Mouse (Mus musculus): ENCODE data around the gene Ctnnbl1.

Ctnnbl1 gene

DNA sequence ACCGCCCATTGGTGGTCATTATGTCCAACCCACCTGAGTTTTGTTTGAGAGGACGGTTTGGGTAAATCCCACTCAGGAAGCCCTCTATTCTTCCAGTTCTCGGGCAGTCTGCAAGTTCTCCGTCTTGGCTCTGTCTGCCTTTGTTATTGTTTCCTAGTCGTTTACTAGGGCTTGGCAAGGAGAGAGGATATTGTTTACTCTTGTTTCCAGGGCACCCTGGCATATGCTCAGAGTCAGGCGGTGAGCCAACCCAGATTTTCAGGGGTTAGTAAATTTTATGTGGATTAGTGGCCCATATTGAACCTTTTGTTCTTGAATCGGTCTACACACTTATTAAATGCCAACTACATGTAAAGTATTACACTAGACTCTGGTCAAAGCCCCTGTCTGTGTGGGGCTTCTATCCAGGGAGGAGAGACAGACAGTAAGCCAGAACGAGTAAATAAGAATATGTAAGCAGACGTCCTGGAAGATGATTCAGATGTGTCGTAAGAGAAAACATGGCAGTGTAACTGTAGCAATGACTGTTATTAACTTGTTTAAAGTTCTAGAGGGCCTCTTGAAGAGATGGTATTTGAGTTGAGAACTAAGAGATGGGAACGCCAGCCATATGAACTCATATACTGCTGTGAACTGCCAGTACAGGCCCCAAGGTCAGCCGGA is 13.9 kb downstream of the Ctnnbl1 start:
- DNase-seq (ENCODE audit: low read depth) = no peak

DNA sequence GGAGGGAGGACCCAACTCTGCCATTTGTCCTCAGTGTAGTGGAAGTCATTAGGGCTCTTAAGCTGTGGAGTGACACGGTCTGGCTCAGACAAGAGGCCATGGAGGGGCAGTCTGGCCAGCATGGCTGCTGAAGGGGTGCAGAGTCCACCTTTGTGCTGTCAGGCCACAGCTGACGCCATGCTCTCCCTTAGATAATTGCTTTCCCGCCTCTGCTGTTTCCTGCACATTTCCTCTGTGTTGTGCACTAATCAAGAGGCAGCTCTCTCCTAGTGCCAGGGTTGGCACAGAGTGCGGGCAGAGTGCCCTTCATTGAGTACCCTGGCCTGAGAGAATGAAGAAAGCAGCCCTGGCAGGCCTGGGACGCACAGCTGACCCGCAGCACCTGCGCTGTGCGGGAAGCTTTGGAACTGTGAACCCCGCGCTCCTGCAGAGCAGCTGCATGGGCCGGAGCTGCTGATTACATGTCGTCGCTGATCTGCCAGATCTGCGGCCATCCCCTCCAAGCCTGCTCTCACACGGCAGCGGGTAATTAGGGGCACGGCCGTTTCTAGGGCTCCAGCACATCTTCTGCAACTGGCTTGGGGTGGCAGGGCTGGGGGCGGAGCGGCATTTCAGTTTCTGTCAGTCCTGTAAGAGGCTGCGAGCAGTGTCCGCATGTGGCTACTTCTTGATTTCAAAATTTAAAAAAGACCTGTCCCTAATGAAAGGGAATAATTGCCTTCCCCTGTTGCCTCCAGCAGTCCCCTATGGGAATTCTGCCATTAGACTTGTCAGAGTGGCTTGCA is 14.6 kb downstream of the Ctnnbl1 start:
- no peak for DNase-seq (ENCODE audit: low read depth)

DNA sequence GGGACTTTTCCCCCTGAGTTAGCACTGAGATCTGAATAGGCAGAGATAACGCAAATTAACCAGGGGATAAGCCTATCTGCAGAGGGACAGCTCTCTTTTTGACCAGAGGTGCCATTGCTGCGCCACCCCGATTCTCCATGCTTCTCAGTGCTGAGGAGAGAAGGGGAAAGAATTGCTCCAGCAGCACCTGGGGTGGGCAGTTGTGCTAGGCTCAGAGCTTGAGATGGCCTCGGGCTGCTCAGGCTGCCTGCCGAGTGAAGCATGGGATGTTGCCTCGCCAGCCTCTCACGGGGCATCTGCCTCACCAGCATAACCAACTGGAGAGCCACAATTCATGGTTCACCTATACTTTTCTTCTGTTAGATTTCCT is 15.2 kb downstream of the Ctnnbl1 start:
- DNase-seq (ENCODE audit: low read depth) = no peak

DNA sequence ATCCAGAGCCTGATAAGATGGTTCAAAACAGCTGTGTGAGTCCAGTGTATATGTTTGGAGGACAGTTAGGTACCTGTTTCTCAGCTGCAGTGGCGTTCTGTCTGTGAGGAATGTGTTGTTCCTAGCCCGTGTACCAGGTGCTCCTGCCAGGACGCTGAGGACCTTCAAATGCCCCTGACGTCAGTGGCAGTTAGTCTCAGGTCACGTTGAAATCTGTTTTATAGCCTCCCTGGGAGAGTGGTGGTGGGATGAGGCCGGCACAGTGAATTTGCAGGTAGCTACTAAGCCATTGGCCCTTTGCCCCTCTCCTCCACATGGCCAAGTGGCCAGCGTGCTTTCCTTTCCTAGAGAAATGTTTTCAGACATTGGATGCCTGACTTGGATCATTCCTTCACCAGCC is 18.6 kb downstream of the Ctnnbl1 start:
- DNase-seq (ENCODE audit: low read depth) = no peak

DNA sequence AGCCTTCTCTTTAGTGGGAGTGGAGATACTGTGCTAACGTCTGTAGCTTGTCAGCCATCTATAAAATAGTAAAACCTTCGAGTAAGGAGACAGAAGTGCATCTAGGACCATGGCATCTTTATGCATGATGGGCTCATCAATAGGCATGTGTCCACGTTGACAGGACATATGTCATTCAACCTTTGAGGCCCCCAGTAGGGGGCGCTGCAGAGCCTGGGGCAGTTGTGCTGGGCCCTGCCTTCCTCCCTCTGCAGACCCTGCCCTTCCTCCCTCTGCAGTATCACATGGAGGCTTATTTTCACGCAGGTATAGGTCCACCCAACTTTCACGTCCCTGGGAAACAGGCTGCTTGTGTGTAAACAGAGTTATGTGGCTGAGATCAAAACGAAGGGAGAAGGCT is 19.0 kb downstream of the Ctnnbl1 start:
- DNase-seq (ENCODE audit: low read depth) = peak; percentile 20

DNA sequence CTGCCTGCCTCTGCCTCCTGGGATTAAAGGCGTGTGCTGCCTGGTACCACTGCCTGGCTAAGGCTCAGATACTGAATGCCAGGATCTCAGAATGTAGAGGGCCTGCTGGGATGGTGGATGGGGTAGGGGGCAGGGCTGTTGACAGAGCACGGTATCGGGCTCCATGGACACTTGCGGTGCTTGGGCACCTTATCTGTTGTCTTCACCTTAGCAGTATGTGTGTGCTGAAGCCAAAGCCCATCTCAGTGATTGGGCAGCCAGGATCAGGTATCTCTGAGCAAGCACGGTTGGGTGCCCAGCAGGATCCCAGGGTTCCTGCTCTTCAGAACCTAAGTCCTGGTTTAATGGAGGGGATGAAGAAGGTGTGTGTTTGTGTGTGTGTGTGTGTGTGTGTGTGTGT is 21.2 kb downstream of the Ctnnbl1 start:
- no peak for DNase-seq (ENCODE audit: low read depth)

DNA sequence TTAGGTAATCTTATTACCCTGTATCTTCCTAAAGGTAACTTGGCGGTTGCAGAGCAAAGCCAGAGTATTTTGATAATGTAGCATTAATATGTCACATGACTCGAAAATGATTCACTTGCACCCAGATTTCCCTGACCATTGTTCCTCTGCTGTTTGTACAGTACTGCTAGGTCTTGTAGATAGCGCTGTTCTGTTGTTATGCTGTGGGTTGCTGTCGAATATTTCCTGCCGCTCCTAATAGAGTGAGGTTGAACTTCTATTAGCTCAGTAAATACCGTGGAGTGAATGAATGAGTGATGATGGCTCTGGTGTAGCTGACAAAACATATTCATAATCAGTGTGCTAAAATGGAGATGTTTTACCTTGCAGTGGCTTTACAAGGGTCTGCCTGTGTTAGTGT is 22.5 kb downstream of the Ctnnbl1 start:
- DNase-seq (ENCODE audit: low read depth) = no peak

DNA sequence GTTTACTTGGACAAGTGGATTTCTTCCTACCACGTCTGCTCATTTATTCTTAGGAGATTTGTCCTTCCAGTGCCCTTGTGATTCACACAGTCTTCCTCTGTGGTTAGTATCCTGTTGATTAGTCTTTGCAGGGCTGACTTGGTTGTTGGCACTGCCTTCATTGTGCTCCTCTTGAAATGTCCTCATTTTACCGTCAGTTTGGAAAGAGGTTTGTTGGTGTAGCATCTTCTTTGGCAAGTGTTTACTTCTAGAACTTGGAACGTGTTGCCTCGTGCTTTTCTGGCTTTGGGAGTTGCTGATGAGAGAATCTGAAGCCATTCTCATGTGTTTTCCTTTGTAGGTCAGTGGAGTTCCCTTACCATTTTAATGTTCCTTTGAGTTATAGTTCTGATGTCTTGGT is 25.7 kb downstream of the Ctnnbl1 start:
- DNase-seq (ENCODE audit: low read depth) = no peak

DNA sequence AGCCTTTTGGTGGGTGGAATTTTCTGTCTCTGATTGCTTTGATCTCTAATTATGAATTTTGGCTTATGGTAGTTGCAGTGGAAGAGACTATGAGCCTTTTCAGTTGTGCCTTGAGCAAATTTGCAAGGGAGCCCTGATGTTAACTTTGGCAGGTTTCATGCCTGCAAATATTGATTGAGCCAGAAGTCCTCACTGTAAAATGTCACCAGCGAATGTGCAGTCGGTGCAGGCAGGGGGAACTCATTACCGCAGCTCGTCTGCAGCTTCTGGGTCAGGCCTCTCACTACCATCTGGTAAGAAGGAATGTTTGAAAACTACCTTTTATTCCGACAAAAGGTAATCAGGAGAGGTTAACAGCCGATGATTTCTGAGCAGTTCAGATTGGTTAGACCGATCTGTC is 29.4 kb downstream of the Ctnnbl1 start:
- no peak for DNase-seq (ENCODE audit: low read depth)

DNA sequence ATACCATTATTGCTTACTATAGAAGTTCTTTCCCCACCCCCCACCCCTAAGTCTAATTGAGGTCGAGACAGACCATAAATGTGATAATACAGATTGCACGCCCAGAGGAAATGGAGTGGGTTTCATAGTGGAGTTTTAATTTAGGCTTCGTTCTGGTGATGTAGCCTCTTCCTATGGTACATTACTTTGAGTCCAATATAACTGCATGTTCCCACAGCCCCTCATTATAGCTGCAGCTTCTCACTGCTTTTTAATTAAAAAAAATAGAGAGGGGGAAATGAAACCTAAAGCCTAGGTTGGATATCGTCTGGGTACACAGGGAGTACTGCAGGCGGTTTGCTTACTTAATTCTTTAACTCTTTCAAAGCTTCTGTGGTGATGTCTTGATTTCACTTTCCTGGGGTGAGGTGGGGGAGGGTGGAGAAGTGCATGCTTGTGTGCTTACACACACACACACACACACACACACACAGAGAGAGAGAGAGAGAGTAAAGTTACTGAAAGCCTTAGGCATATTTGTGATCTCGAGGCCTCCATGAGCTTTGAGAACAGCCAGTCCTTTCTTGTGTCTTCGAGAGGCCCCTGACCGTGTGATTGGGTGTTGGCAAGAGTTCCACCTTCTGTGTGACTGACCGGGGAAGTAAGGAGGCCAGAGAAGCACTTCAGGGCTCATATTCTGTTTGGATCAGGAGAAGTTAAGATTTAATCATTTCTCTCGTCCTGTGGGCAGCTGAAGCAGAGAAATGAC is 31.7 kb downstream of the Ctnnbl1 start:
- no peak for DNase-seq (ENCODE audit: low read depth)

DNA sequence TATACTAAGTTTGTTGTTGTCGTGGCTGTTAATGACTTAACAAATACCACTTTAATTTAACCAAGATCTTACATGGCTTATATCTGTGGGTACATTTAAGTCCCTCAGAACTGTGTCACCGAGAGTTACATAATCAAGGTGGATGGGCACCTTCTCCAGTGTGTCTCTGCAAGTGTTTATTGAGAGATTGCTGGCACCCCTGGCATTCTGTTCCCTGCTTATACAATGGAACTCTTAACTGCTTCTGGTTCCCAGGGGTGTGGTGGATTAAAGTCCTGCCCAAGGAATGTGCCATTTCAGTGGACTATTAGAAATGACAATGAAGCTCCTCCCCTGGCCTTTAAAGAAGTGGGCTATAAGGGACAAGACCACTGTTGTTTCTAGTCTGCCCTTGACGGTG is 33.6 kb downstream of the Ctnnbl1 start:
- no peak for DNase-seq (ENCODE audit: low read depth)

DNA sequence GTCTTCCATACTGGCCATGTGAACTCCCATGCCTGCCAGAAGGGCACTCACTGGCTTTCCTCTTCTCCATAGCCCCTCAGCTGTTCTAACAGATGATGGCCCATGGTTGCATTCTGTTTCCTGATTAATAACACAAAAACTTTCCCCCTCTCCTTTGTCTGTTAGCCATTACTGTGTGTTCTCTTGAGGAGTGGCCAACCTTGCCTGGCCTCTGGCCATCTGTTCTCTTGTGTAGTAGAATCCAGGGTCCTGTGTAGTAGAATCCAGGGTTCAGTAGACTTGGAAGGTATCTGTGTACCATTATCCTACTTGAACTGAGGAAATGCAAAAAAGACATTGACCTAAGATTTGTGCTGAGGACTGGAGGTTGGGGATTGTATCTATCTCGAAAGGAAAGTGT is 36.5 kb downstream of the Ctnnbl1 start:
- no peak for DNase-seq (ENCODE audit: low read depth)

DNA sequence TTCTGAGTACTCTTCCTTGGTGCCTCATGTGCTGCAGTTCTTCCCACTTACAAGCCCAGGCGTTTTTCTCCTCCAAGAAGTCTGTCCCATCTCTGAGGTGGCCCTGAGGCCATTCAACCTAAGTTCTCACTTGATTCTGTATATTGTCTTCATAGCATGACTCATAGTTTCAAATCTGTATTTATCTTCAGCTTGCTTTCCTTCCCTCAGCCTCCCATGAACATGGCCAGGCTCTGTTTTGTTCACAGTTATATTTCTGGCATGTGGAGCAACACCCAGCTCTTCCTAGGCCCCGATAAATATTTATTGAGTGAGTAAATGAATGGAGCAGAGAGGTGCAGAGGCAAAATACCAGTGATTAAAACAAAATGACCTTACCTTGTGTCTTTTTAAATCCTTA is 38.8 kb downstream of the Ctnnbl1 start:
- DNase-seq (ENCODE audit: low read depth) = no peak

DNA sequence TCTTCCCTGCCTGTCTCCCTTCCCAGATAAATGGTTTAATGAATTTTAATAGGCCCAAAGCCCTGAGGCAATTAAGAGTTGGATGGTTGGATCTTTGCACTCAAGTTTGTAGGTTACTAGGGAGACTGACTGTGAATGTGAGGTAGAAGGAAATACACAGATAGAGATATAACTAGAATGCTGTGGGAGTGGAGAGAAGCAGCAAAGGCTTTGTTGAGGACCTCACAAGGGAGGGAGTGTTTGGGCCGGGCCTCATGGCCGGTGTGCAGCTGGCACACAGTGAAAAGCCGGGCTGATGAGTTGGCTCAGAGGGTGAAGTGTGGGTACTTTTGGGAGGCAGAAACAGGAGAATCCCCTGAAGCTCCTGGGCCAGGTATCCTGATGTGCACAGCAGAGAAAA is 43.8 kb downstream of the Ctnnbl1 start:
- no peak for DNase-seq (ENCODE audit: low read depth)

DNA sequence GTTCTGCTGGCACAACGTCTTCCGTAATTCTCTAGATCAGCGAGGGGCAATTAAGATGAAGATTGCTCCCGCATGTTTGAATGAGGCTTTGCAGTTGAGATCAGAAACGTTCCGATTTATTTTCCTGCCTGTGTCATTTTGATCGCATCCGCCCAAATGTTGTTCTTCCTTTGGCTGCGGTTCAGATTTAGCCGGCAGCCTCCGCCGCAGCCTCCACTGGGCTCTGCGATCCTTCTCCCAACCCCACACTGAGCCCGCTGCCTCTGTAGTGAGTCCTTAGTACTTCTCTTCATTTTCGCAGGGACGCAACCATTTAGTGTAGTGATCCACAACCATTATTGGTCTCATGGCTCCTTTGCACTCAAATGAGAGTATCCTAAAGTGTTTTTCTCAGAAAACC is 46.0 kb downstream of the Ctnnbl1 start:
- DNase-seq (ENCODE audit: low read depth) = no peak

DNA sequence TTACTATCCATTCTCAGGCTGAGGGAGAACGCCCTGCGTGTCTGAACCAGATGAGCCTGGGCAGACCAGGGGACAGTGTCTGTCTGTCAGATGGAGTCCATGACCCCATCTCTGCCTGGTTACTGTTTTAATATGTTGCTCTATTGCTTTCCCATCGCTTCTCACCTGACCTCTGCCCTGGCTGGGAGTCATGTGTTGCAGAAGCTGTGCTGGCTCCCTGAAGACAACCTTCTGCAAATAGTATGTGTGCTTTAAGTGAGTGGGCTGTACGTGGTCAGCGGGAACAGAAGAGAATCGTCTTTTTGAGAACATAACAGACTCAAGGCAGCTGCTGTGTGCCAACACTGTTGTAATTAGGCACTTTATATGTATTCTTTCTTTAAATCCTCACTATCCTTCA is 47.0 kb downstream of the Ctnnbl1 start:
- no peak for DNase-seq (ENCODE audit: low read depth)

DNA sequence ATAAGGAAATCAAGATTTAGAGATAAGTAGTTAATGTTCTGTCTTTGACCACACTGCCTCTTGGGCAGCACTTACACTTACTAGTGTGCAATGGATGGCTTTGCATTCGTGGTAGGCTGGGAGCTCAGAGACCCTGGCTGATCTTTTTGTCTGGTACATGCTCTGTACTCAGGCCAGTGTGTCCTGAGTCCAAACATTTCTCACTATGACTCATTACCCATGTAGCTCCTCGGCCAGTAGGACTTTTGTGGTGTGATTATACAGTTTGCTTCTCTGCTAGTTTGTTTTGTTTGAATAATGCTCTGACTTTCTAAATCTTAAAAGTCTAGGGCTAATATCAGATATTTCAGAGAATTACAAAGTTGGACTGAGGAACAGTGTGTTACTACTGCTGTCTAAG is 47.4 kb downstream of the Ctnnbl1 start:
- DNase-seq (ENCODE audit: low read depth) = no peak

DNA sequence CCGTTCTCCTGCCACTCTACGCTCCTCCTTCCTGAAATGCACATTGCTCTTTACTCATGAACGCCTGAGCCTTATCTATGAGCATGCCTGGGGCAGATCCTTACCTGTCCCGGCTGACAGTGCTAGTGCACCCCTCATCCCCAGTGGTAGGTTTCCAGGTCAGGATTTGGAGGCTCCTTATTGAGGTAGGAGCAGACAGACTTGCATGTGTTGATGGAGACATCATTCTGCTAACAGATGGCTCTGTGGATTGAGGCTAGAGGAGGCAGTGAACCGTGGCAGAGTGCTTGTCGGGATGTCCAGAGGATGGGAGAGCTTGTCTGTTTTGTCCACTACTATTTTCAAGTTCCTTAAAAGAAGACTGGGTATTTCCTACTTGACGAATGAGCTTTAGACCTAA is 52.0 kb downstream of the Ctnnbl1 start:
- no peak for DNase-seq (ENCODE audit: low read depth)

DNA sequence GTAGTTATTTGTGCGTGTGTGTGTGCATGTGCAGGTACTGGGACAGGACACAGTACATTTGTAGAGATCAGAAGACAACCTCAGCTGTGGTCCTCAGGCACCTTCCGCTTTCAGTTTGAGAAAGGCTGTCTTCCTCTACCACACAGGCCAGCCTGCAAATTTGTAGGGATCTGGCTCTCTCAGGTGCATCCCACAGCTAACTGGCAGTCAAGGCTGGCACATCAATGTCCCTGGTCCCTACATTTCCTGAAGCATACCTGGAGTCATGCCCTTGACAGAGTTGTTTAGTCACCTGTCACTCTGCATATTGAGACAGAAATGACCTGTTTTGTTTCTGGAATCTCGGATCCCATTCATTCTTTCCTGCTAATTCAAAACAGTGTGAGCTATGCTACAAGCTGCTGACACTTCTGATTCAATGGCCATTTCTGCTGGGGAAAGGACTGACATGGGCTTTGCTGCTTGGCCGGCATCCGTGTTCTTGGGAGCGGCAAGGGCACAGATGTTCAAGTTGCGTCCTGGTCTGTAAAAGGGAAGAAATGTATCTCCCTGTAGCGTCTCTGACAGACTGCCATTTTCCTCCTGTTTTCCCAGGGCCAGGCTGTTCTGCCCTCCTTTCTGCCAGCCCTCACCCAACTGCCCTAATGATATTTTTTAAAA is 53.8 kb downstream of the Ctnnbl1 start:
- no peak for DNase-seq (ENCODE audit: low read depth)

DNA sequence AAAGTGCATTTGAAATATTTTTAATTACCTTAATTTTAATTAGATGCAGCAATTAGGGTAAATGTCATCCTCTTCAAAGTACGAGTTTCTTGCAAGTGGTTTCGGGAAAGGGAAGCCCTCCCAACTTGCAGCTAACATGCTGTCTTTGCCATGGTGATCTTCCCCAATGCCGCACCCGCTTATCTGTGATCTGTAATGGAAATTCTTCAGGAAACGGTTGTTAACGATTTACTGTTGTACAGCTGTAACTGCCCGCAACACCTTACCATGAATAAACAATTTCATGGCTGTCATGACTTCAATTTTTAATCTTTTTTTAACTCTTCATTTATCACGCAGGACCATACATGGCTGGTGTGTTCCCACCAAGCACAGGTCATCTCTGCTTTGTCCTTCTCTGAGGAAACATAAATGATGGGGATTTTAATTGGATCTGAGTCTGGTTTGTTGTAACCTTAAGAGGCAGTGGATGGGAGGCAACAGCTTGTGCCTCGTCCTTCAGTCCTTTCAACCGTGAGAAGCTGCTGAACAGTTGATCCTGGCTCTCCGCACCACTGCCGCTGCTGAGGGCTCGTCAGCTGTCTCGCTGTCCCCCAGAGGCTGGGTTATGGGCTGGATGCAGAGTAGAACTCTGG is 54.4 kb downstream of the Ctnnbl1 start:
- DNase-seq (ENCODE audit: low read depth) = no peak

DNA sequence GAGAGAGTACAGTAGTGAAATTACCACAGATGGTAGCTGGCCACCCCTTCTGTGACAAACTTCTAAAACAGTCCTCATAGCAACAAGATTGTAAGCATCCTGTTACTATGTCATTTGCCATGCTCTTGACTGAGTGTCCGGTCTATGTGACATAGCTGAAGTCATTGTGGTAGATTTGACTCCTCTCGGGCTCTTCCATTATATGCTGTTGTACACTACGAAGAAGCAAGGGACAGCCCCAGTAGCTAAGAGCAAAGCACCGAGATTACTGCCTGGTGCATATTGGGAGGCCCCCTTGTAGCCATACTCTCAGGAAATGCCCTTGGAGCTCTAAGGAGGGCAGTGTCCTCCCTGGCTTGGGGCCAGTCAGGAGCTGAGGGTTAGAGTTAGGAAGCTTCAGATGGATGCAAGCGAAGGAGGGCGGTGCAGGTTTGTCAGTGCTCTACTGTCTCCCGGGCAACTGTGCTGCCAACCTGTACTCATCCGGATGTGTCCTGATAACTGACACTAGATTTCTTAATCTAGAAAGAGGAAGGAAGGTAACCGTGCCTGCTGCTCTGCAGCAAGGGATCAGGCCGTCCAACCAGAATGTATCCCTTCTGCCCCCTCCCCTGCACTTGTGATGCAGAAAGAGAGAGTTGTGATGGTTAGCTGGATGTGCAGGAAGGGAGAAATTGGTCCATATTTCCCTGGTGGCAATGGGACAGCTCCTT is 55.8 kb downstream of the Ctnnbl1 start:
- no peak for DNase-seq (ENCODE audit: low read depth)
